Mouse (Mus musculus) small intestine, adult 2 months (tissue): Measurements from ENCODE around the gene Elavl4.

ENCODE experiments used
- CTCF ChIP-seq: fragments of 200-500 bp; IDR thresholded peaks from 2 replicates; pipeline ENCODE4 v1.5.1; 2012; ENCODE audit warnings: low read depth, mild to moderate bottlenecking, control low read depth, inconsistent platforms, low read length, moderate library complexity, mixed read lengths; ENCODE audit not compliant: insufficient replicate concordance, insufficient read length; ENCODE audit errors: extremely low read depth
- POLR2A ChIP-seq: fragments of 200-500 bp; IDR thresholded peaks from 2 replicates; pipeline ENCODE4 v1.6.1; 2012; ENCODE audit warnings: low read depth, mild to moderate bottlenecking, control low read depth, inconsistent platforms, low read length, moderate library complexity

GRCm38 (mm10) chr4:110234554-110234953 lies 117.2 kb downstream of the Elavl4 start:
- TF ChIP-seq POLR2A (no peak), CTCF (no peak)
